Mouse (Mus musculus): Measurements from ENCODE around the gene Ccnt1. TPM values are rescaled to one million over a fixed set of nuclear protein-coding genes. Genes with fewer than 3 reads are reported as not detected.

Gene Ccnt1
- polyA plus RNA-seq, 1 experiment from 2014 or later, result 64.7 TPM

DNA sequence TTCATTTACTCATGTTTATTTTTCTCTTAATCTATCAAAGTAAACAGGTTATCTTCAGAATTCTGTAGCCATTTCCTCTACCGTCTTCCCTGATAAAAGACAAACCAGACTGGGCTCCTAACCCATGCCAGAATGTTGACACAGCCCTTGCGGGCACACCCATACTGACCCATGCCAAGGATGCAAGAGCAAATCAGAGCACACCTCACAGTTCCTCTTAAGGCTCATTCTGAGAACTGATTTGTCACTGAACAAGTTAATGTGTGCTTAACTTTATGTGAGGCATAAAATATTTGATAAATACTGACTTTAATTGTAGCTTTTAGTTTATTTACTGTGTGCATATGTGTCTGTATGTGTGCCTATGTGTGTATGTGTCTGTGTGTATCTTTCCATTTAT lies 79.4 kb downstream of the Ccnt1 start:
- Histone ChIP-seq H3K9ac (no peak overlapping the region), H3K27me3 (no peaks in the 10 kb centered on the region), H3K4me3 (no peak overlapping the region), H3K27ac (replicated peaks) (no peak overlapping the region), H3K9me3 (no peaks in the 10 kb centered on the region), H3K4me2 (no peak overlapping the region), H3K4me1 (replicated peaks) (no peaks in the 10 kb centered on the region), H3K36me3 (no peaks in the 10 kb centered on the region)
- 91% methylated on average over 2 of the region's 2 CpGs for WGBS
- no peak for ATAC-seq (ENCODE audit: low FRiP score, low read depth)

Small RNA genes lying within 50 kb of the gene (microRNA-seq; reads per million reads assigned to microRNA genes)
- 0.65 reads per million for gene Mir1291

Other genes starting within 250 kb of the Ccnt1 start
- gene Olfr284, start 229.9 kb downstream of the Ccnt1 start, polyA plus RNA-seq (2015; fragmentation: Nextera tagmentation; extraction: Ambion mirVana), result not detected in 2 replicates
- not detected in 2 replicates for gene Olfr283, start 190.0 kb downstream of the Ccnt1 start, polyA plus RNA-seq (2015; fragmentation: Nextera tagmentation; extraction: Ambion mirVana)
- not detected in 2 replicates for gene Olfr282, start 139.7 kb downstream of the Ccnt1 start, polyA plus RNA-seq (2015; fragmentation: Nextera tagmentation; extraction: Ambion mirVana)
- gene Olfr281, start 118.3 kb downstream of the Ccnt1 start, polyA plus RNA-seq (2015; fragmentation: Nextera tagmentation; extraction: Ambion mirVana), result not detected in 2 replicates
- not detected in 2 replicates for gene OR5BS1P, start 101.0 kb downstream of the Ccnt1 start, polyA plus RNA-seq (2015; fragmentation: Nextera tagmentation; extraction: Ambion mirVana)
- gene Lalba, start 88.2 kb downstream of the Ccnt1 start, polyA plus RNA-seq (2015; fragmentation: Nextera tagmentation; extraction: Ambion mirVana), result not detected in 2 replicates
- gene Olfr279, start 78.5 kb downstream of the Ccnt1 start, polyA plus RNA-seq (2015; fragmentation: Nextera tagmentation; extraction: Ambion mirVana), result not detected in 2 replicates
- 108 TPM in 2 replicates for gene Kansl2, start 36.7 kb downstream of the Ccnt1 start, polyA plus RNA-seq (2015; fragmentation: Nextera tagmentation; extraction: Ambion mirVana)
- gene 4930415O20Rik, start 81 bp upstream of the Ccnt1 start, polyA plus RNA-seq (2015; fragmentation: Nextera tagmentation; extraction: Ambion mirVana), result not detected in 2 replicates
- gene Adcy6, start 39.2 kb upstream of the Ccnt1 start, polyA plus RNA-seq (2015; fragmentation: Nextera tagmentation; extraction: Ambion mirVana), result 10.6 and 13.1 TPM in 2 replicates
- gene Cacnb3, start 59.9 kb upstream of the Ccnt1 start, polyA plus RNA-seq (2015; fragmentation: Nextera tagmentation; extraction: Ambion mirVana), result 130 and 136 TPM in 2 replicates
- gene Ddx23, start 92.0 kb upstream of the Ccnt1 start, polyA plus RNA-seq (2015; fragmentation: Nextera tagmentation; extraction: Ambion mirVana), result 19.4 and 24.8 TPM in 2 replicates
- gene Rnd1, start 106.5 kb upstream of the Ccnt1 start, polyA plus RNA-seq (2015; fragmentation: Nextera tagmentation; extraction: Ambion mirVana), result 10.3 and 10.4 TPM in 2 replicates
- 6.8 TPM in 2 replicates for gene Ccdc65, start 137.3 kb upstream of the Ccnt1 start, polyA plus RNA-seq (2015; fragmentation: Nextera tagmentation; extraction: Ambion mirVana)
- 5.7 TPM in 2 replicates for gene Fkbp11, start 157.3 kb upstream of the Ccnt1 start, polyA plus RNA-seq (2015; fragmentation: Nextera tagmentation; extraction: Ambion mirVana)
- gene Arf3, start 192.3 kb upstream of the Ccnt1 start, polyA plus RNA-seq (2015; fragmentation: Nextera tagmentation; extraction: Ambion mirVana), result 100.0 and 107 TPM in 2 replicates
- gene Wnt10b, start 207.2 kb upstream of the Ccnt1 start, polyA plus RNA-seq (2015; fragmentation: Nextera tagmentation; extraction: Ambion mirVana), result not detected in 2 replicates
- 1.9 and 2.5 TPM in 2 replicates for gene Wnt1, start 218.9 kb upstream of the Ccnt1 start, polyA plus RNA-seq (2015; fragmentation: Nextera tagmentation; extraction: Ambion mirVana)
- gene Ddn, start 238.6 kb upstream of the Ccnt1 start, polyA plus RNA-seq (2015; fragmentation: Nextera tagmentation; extraction: Ambion mirVana), result 0.34 and 0.48 TPM in 2 replicates

Measured in hindbrain, embryonic 15.5 days (tissue).